Mouse (Mus musculus): ENCODE data around the gene Cnr1. TPM values are rescaled to one million over a fixed set of nuclear protein-coding genes. Genes with fewer than 3 reads are reported as not detected.

Gene Cnr1
- polyA plus RNA-seq, 1 experiment from 2014 or later = 0.05 TPM

DNA sequence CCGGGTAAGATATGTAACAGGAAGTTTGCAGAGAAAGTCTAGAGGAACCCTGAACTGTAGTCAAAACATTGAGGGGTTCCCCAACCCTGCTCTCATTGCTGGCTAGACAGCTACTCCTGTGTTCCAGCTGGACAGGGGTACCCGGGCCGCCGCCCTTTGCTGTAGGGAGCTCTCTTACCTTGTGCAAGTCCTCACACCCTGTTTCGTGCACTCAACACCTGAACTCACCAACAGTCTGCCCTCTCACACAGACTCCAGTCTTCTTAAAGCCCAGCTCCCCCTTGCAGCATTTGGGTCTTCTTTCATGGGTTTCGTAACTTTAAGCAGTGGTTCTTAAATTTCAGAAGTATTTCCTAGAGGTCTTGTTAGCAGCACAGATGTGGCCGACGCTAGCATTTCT, 7.0 kb downstream of the Cnr1 start:
- no peak for DNase-seq (ENCODE audit: low spot score)

- no peak for DNase-seq (ENCODE audit: low spot score)
Measured at GRCm38 (mm10) chr4:33941557-33941956, 17.2 kb downstream of the Cnr1 start.

DNA sequence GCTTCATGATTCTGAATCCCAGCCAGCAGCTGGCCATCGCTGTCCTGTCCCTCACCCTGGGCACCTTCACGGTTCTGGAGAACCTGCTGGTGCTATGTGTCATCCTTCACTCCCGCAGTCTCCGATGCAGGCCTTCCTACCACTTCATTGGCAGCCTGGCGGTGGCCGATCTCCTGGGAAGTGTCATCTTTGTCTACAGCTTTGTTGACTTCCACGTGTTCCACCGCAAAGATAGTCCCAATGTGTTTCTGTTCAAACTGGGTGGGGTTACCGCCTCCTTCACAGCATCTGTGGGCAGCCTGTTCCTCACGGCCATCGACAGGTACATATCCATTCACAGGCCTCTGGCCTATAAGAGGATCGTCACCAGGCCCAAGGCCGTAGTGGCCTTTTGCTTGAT, 19.5 kb downstream of the Cnr1 start:
- no peak for DNase-seq (ENCODE audit: low spot score)

DNA sequence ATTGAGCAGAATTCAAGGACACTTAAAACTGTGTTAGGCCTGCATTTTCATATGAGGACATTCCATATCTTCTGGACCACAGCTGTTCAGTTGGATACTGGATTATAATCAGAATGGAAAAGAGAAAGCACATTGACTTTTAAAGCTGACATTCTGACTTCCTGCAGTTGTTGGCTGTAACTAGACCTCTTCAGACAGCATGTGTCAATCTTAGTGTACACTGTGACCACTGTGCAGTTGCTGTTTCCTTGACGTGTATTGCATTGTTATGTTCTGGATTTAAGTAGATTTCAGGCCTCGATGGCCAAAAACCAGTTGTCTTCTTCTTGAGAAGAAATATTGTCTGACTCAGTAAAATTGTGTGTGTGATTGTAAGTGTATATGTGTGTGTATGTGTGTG, 21.3 kb downstream of the Cnr1 start:
- DNase-seq (ENCODE audit: low spot score) = no peak

- no peak for DNase-seq (ENCODE audit: low spot score)
Measured at GRCm38 (mm10) chr4:33947584-33947983, 23.2 kb downstream of the Cnr1 start.

DNA sequence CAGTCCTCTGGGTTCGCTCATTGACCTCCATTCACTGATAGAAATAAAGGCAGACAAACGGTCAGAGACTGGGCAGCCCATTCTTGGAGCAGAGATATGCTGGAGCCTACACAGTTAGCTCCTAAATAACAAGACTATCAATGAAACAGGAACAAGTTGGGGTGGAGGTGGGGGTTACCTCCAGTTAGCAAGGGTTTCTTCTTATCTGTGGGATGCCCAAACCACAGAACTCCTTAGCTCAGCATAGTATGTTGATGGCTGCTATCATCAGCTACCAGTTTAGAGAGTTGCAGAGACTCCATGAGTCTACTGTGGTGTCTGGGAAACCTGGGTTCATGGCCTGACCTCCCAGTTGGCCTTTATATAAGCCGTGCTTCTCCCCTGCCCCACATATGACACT, 33.0 kb downstream of the Cnr1 start:
- DNase-seq (ENCODE audit: low spot score) = no peak

GRCm38 (mm10) chr4:33958515-33958914, 34.1 kb downstream of the Cnr1 start:
- no peak for DNase-seq (ENCODE audit: low spot score)

GRCm38 (mm10) chr4:33959841-33960240, 35.4 kb downstream of the Cnr1 start:
- DNase-seq (ENCODE audit: low spot score) = no peak

- no peak for DNase-seq (ENCODE audit: low spot score)
Measured at GRCm38 (mm10) chr4:33970726-33971125, 46.3 kb downstream of the Cnr1 start.

DNA sequence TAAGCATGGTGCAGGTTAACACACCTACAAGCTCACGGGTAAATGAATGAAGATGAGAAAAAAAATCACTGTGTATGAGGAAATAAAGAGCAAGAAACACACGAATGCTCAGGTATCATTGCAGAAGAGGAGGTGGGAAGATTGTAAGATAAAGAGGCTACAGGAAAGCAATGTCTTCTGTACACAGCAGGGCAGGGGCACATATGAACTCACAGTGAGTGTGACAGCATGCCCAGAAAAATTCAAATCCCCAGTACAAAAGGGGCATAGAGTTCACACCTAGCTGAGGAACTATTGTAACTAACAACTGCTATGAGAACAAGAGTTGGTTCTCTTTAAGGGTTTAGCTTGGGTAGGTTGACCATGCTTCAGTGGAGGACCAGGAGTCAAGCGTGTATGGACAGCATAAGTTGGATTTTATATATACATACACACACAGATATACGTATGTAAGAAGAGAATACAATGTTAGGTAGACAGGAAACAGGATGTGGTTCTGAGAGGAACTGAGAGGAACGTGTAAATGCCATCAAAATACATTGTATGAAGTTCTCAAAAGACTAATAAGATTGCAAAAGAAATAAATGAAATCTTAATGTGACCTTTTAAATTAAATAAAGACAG, 64.2 kb downstream of the Cnr1 start:
- DNase-seq (ENCODE audit: low spot score) = peak; percentile 37

- DNase-seq (ENCODE audit: low spot score) = no peak
Measured at GRCm38 (mm10) chr4:33992687-33993086, 68.3 kb downstream of the Cnr1 start.

DNA sequence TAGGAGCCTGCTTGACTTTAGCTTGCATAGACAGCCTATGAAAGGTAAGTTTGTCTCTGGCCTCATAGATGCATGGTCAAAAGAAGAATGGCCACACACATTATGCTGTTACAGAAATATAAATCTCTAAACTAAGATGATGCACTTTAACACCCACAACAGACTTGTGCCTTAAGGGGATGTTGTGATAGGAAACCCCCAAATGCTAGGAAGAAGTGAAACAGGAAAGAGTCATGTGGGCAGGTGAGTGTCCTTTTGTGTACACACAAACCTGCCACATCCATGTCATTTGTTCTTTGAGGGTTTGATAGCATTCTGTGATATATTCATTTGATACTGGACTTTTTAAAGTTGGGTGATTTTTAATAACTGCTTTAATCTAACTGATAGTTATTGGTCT, 72.0 kb downstream of the Cnr1 start:
- DNase-seq (ENCODE audit: low spot score) = no peak

Other genes with a start within 250 kb of the Cnr1 start
- 0.46 and 0.79 TPM in 2 replicates for gene Spaca1, start 125.6 kb downstream of the Cnr1 start, polyA plus RNA-seq (2015; fragmentation: Nextera tagmentation; extraction: Ambion mirVana)

Measured in thymus, postnatal 0 days (tissue).